Mouse (Mus musculus) gonadal fat pad, adult 2 months (tissue): ENCODE results near the gene Myzap. TPM values are rescaled to one million over a fixed set of nuclear protein-coding genes. Genes with fewer than 3 reads are reported as not detected.
"Not testable (repeated sequence)": the region's sequence is repeated elsewhere in the genome, so short reads cannot be mapped to it uniquely, and the experiment has no call there.

Source experiments
- DNase-seq: peaks from one replicate; pipeline ENCODE4 v3.0.0-alpha.2; 2012; ENCODE audit warnings: low read depth
- polyA plus RNA-seq: library from polyadenylated mRNA; depleted of rRNA; stranded (reverse); fragments of >200 nt; gene quantifications from 2 replicates; pipeline ENCODE4 v1.2.3, GENCODE M21; 2012; rRNA removed

Myzap gene
- polyA plus RNA-seq, 1 experiment = 18.2 TPM

DNA sequence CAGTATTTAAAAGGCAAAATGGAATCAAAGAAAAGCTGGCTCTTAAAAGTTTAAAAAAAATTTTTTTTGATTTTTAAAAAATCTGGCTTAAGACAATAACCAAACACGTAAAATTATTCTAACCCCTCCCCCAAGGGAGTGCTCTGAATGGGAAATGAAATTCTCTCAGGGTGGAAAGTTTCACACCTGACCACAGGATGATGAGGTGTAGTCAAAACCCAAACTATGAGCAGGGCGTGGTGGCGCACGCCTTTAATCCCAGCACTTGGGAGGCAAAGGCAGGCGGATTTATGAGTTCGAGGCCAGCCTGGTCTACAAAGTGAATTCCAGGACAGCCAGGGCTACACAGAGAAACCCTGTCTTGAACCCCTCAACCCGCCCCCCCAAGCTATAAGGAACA lies 108.3 kb downstream of the Myzap start:
- not testable (repeated sequence) for DNase-seq

GRCm38 (mm10) chr9:71480305-71480704 lies 111.9 kb downstream of the Myzap start:
- no peak for DNase-seq

GRCm38 (mm10) chr9:71479413-71479812 lies 112.7 kb downstream of the Myzap start:
- no peak for DNase-seq

DNA sequence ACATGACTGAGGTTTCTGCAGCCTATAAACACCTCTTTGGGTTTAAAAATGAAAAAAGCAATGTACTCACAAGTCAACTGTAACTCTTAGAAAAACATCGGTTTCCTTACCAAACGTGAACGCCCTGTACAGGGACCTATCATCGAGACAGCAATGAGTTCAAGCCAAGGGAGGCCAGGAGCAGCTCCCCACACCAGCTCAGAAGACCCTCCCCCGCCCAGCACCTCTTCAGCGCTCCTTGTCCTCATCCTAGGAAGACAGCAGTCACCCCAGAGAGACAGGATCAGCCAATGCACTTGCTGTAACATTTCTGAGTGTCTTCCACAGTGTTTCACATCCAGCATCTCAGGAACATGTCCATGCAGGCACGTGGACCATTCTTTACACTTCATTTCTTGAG lies 113.6 kb downstream of the Myzap start:
- no peak for DNase-seq

GRCm38 (mm10) chr9:71476601-71477000 lies 115.6 kb downstream of the Myzap start:
- DNase-seq = no peak

DNA sequence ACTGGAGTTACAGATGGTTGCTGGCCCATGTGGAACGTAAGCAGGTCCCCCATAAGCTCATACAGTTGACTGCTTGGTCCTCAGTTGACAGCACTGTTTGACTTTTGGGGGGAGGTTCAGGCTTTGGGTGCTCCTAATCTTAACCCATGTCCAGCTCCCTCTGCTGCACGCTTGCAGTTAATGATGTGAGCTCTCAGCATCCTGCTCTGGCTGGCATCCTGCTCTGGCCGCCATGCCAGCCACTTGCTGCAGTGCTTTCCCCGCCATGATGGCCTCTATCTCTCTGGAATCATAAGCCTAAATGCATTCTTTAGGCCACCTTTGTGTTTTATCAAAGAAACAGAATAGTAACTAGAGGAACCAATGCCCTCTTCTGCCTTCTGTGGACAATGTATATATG lies 116.6 kb downstream of the Myzap start:
- no peak for DNase-seq

GRCm38 (mm10) chr9:71467434-71467833 lies 124.7 kb downstream of the Myzap start:
- no peak for DNase-seq

DNA sequence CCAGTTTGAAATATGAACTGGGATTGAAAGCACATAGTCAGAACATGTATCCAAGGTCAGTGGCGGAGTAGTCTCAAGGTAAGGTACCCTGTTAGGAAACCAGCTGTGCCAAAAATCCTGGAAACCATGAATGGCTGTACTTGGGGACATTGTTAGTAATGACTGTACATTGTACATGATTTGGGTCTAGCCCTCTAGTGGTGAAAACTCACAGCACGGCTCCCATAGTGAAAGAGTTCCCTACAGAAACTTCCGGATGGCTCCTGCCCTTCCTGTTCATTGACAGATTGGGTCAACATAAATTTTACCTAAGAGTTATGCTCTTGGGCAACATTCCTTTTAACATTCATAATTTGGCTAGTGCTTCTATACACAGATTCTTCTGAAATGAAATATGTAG lies 126.0 kb downstream of the Myzap start:
- DNase-seq = no peak

- DNase-seq = no peak
Observed at GRCm38 (mm10) chr9:71463072-71463667, 129.0 kb downstream of the Myzap start.

DNA sequence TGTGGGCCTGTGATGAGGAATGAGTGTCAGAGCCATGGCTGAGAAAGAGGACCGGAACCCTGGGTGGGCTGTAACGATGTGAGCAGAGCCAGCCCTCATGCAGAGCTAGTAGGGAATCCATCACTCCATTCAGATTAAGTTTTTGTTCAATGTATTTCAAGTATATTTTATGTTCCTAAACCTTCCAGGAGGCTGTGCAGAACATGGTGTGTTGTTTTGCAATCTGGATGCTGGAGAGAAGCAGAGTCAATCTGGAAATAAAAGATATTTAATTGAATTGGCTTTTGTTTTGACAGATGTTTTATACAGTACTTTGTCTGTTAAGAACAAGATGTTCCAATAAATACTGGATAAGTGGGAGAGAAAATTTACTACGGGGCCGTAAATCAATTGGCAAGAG lies 135.4 kb downstream of the Myzap start:
- DNase-seq = no peak

Other genes starting within 250 kb of the Myzap start
- 570 and 1,041 TPM in 2 replicates for gene Polr2m, start 106.4 kb downstream of the Myzap start, polyA plus RNA-seq
- 15.7 and 20.3 TPM in 2 replicates for gene Cgnl1, start 179.2 kb upstream of the Myzap start, polyA plus RNA-seq